Mouse (Mus musculus) liver, adult 2 months (tissue): ENCODE results near the gene Mtg2. TPM values are rescaled to one million over a fixed set of nuclear protein-coding genes. Genes with fewer than 3 reads are reported as not detected.

Experiments
- DNase-seq: peaks from one replicate; pipeline ENCODE4 v3.0.0-alpha.2; 2011; ENCODE audit warnings: low read depth, low spot score; ENCODE audit errors: extremely low read depth
- H3K27ac ChIP-seq: fragments of 200-500 bp; replicated peaks from 2 replicates; pipeline ENCODE4 v1.5.1; 2012; ENCODE audit warnings: low read depth, mild to moderate bottlenecking, control low read depth, inconsistent platforms, low read length; ENCODE audit not compliant: insufficient read depth
- H3K27me3 ChIP-seq: fragments of 200-500 bp; 2 replicates; pipeline ENCODE4 v1.6.1; 2012; ENCODE audit warnings: mild to moderate bottlenecking, moderate library complexity, low read length, inconsistent platforms; ENCODE audit not compliant: control insufficient read depth, insufficient read depth
- H3K36me3 ChIP-seq: fragments of 200-500 bp; 2 replicates; pipeline ENCODE4 v1.6.1; 2012; ENCODE audit warnings: low read length, inconsistent platforms; ENCODE audit not compliant: control insufficient read depth, insufficient read depth
- H3K4me1 ChIP-seq: fragments of 200-500 bp; 2 replicates; pipeline ENCODE4 v1.6.1; 2011; ENCODE audit warnings: low read length; ENCODE audit not compliant: control insufficient read depth, insufficient read depth
- H3K4me3 ChIP-seq: fragments of 200-500 bp; 2 replicates; pipeline ENCODE4 v1.5.1; 2011; ENCODE audit warnings: low read depth, mild to moderate bottlenecking, control low read depth, low read length, moderate library complexity; ENCODE audit not compliant: insufficient read depth
- H3K79me2 ChIP-seq: fragments of 200-500 bp; 2 replicates; pipeline ENCODE4 v1.6.1; 2012; ENCODE audit warnings: inconsistent platforms, mild to moderate bottlenecking, low read length, moderate library complexity; ENCODE audit not compliant: control insufficient read depth, insufficient read depth
- H3K9ac ChIP-seq: fragments of 200-500 bp; 2 replicates; pipeline ENCODE4 v1.6.1; 2012; ENCODE audit warnings: low read depth, mild to moderate bottlenecking, control low read depth, inconsistent platforms, low read length
- CTCF ChIP-seq: fragments of 200-500 bp; IDR thresholded peaks from 2 replicates; pipeline ENCODE4 v1.5.1; 2011; ENCODE audit warnings: low read depth, low read length, control low read depth
- POLR2A ChIP-seq: fragments of 200-500 bp; IDR thresholded peaks from 2 replicates; pipeline ENCODE4 v1.6.1; 2011; ENCODE audit warnings: low read length, control low read depth; ENCODE audit not compliant: insufficient read depth; ENCODE audit errors: extremely low read depth
- WGBS: fragments of 180-500 bp; shearing (Covaris S2); methylation state at CpG from one replicate; pipeline ENCODE4 v1.1.7; 2018; 5-methylcytosine and 5-hydroxymethylcytosine counted together
- polyA plus RNA-seq: library from polyadenylated mRNA; depleted of rRNA; stranded (reverse); fragments of >200 nt; gene quantifications from 2 replicates; pipeline ENCODE4 v1.2.3, GENCODE M21; 2012
- total RNA-seq: library from RNA; depleted of rRNA; stranded (reverse); fragments of >200 nt; gene quantifications from 2 replicates; pipeline ENCODE4 v1.2.3, GENCODE M21; 2014

The Mtg2 gene
- total and polyA plus RNA-seq, 2 experiments = 17.8 to 19.6 TPM

GRCm38 (mm10) chr2:180095711-180096110, 25.3 kb downstream of the Mtg2 start:
- no peaks in the 10 kb centered on the region for H3K36me3 ChIP-seq
- H3K27me3 ChIP-seq = peaks cover 10% of the 10 kb centered on the region
- no peak overlapping the region for H3K4me3 ChIP-seq
- DNase-seq = no peak
- no peak overlapping the region for H3K9ac ChIP-seq
- TF ChIP-seq CTCF (no peak), POLR2A (no peak)
- no peak overlapping the region for H3K27ac ChIP-seq
- 48% methylated on average over 5 of the region's 5 CpGs for WGBS
- H3K4me1 ChIP-seq = no peaks in the 10 kb centered on the region
- no peaks in the 10 kb centered on the region for H3K79me2 ChIP-seq

GRCm38 (mm10) chr2:180097585-180097984, 27.2 kb downstream of the Mtg2 start:
- Histone ChIP-seq H3K27me3 (peaks cover 16% of the 10 kb centered on the region), H3K36me3 (no peaks in the 10 kb centered on the region), H3K4me3 (no peak overlapping the region), H3K79me2 (no peaks in the 10 kb centered on the region), H3K27ac (no peak overlapping the region), H3K4me1 (no peaks in the 10 kb centered on the region), H3K9ac (no peak overlapping the region)
- WGBS = 31% methylated on average over 3 of the region's 3 CpGs
- no peak for DNase-seq
- TF ChIP-seq CTCF (no peak), POLR2A (no peak)

GRCm38 (mm10) chr2:180098167-180098566, 27.8 kb downstream of the Mtg2 start:
- no peak overlapping the region for H3K4me3 ChIP-seq
- no peaks in the 10 kb centered on the region for H3K36me3 ChIP-seq
- WGBS = 45% methylated on average over 5 of the region's 5 CpGs
- H3K4me1 ChIP-seq = no peaks in the 10 kb centered on the region
- no peak overlapping the region for H3K9ac ChIP-seq
- no peak overlapping the region for H3K27ac ChIP-seq
- H3K79me2 ChIP-seq = no peaks in the 10 kb centered on the region
- TF ChIP-seq POLR2A = no peak
- 0 out of 2 replicates have a peak, but pooled peaks have one; percentile 16 for TF ChIP-seq CTCF
- peaks cover 20% of the 10 kb centered on the region for H3K27me3 ChIP-seq
- DNase-seq = no peak

DNA sequence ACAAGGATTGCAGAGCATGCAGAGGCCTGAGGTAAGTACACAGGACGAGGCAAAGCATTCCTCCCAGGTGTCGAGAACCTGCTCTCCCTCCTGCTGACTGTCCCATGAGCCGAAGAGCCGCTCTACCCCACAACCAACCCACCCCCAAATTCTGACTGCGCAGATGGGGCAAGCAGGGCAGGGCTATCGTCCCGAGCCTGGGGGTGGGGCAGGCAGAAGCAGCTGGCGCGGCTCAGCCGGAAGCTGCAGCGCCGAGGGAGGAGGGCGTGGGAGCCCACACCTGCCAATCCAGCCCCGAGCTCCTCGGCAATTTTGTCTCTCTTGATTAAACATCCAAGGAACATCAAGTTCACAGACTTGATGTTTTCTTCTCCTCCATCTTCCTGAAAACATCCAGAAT, 29.1 kb downstream of the Mtg2 start:
- DNase-seq = no peak
- no peak overlapping the region for H3K9ac ChIP-seq
- TF ChIP-seq POLR2A (no peak), CTCF (no peak)
- H3K27ac ChIP-seq = no peak overlapping the region
- WGBS = 14% methylated on average over 15 of the region's 15 CpGs
- H3K4me3 ChIP-seq = no peak overlapping the region
- peaks cover 3% of the 10 kb centered on the region; the same call in 1 of the 2 replicates for H3K4me1 ChIP-seq
- H3K27me3 ChIP-seq = peaks cover 27% of the 10 kb centered on the region
- no peaks in the 10 kb centered on the region for H3K79me2 ChIP-seq
- H3K36me3 ChIP-seq = no peaks in the 10 kb centered on the region

GRCm38 (mm10) chr2:180103151-180103977, 33.0 kb downstream of the Mtg2 start:
- TF ChIP-seq CTCF (no peak), POLR2A (no peak)
- peaks cover 5% of the 10 kb centered on the region; the same call in 1 of the 2 replicates for H3K4me1 ChIP-seq
- DNase-seq = no peak
- no peaks in the 10 kb centered on the region for H3K36me3 ChIP-seq
- H3K9ac ChIP-seq = no peak overlapping the region
- 4% methylated on average over 54 of the region's 57 CpGs for WGBS
- no peak overlapping the region for H3K27ac ChIP-seq
- H3K79me2 ChIP-seq = no peaks in the 10 kb centered on the region
- peaks cover 27% of the 10 kb centered on the region for H3K27me3 ChIP-seq
- H3K4me3 ChIP-seq = peak overlapping the region; percentile 60; the same call in 1 of the 2 replicates
